Mouse (Mus musculus): ENCODE data around the gene Lsm14a.

DNA sequence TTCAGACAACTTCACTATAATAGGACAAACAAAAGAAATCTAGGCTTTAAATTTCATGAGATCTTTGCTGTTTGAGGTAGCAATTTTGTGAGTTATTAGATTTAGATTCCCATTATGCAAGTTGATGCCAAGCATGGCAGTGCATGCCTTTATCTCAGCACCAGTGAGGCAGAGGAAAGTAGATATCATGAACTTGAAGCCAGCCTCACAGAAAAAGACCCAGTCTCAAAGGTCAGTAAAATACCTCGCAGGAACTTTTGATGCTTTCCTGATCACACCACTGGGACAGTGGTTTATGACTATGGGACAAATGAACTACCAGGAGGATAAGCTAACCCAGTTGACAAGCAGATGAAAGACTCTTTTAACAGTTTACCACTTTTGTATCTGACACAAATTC lies 10.3 kb downstream of the Lsm14a start:
- no peak for TF ChIP-seq USF1 (IDR thresholded peaks at IDR 0.05; ENCODE audit: low read depth)
- TF ChIP-seq MAX (IDR thresholded peaks at IDR 0.05; ENCODE audit: low read depth) = no peak
- TF ChIP-seq POLR2A (IDR thresholded peaks at IDR 0.05; ENCODE audit: insufficient read length, low read depth) = no peak
- no peak for TF ChIP-seq E2F4 (IDR thresholded peaks at IDR 0.05; ENCODE audit: insufficient read depth)
- TF ChIP-seq POLR2AphosphoS2 (IDR thresholded peaks at IDR 0.05; ENCODE audit: insufficient read length, low read depth) = no peak
- TF ChIP-seq MYOG (IDR thresholded peaks at IDR 0.05; ENCODE audit: control insufficient read depth in 1 of 3, insufficient read depth in 1 of 3, insufficient read length in 2 of 3, low read depth in 2 of 3) = no peak
- no peak for TF ChIP-seq REST (IDR thresholded peaks at IDR 0.05; ENCODE audit: insufficient read depth, insufficient read length)
- no peak for TF ChIP-seq CEBPB (IDR thresholded peaks at IDR 0.05; ENCODE audit: insufficient read depth, poor library complexity, severe bottlenecking)
- TF ChIP-seq TCF3 (IDR thresholded peaks at IDR 0.05; ENCODE audit: insufficient read length, low read depth) = no peak
- TF ChIP-seq MYOD1 (IDR thresholded peaks at IDR 0.05; ENCODE audit: control insufficient read depth in 1 of 3, insufficient read length in 2 of 3, low read depth in 2 of 3) = no peak
- no peak for TF ChIP-seq TCF12 (IDR thresholded peaks at IDR 0.05; ENCODE audit: insufficient read depth, poor library complexity, severe bottlenecking)

Data from myocyte (in vitro differentiated cells).